Mouse (Mus musculus): ENCODE data around the gene Lpo. TPM values are rescaled to one million over a fixed set of nuclear protein-coding genes. Genes with fewer than 3 reads are reported as not detected.

Gene Lpo
- not detected in 2 replicates for polyA plus RNA-seq (2012)

DNA sequence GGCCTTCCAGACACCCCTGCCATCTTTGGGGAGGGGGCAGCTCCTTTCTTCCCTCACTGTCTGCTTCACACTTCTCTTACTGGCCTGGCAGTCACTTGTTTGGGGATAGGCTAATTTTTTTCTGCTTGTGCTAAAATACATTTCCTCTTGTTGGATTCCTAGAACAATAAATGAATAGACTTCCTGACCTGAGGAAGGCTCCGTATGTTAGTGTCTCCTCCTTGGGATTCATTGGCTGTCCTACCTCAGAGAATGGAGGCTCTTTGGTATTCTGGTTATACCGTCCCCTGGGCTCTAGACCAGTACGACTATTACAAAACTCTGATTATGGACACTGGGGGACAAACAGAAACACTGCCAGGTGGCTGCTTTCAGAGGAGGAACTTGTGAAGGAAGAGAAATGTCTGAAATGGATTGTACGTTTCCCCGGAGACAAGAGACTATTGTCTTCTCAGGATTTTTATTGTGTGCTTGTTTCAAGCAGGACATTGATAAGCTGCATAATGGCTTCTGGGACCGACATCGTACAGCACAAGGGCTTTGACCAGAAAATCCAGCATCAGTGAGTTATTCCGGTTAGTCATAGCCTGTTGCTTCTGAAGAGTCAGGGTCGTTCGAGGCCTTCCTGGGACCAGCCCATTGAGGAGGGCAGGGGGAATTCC lies at the start of gene Lpo:
Gene Lpo (minus strand): TSS at position 51 of the 662 bp plus-strand sequence.
- TF ChIP-seq GATA1 (IDR thresholded peaks at IDR 0.05; ENCODE audit: low read length): no peak

DNA sequence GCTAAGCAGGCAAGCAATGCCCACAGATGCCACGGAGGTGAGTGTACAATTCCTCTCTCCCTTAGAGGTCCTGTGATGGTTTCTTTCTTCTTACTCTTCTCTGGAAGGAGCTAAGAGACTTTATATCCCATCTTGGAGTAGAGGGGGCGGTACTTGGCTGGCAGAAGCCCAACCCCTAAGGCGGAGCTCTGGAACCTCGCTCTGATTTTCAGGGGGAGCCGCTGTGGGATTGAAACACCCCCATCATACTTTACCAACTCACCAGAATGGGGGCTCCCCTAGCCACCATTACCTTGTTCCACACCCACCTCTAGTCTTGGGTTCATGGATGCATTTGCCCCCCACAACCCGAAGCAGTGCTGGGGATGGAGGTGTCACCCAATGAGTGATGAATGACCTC lies 47.3 kb upstream of the Lpo start, which contains the start of gene Epx:
Gene Epx (minus strand): TSS at position 101 of the 400 bp plus-strand sequence.
- TF ChIP-seq GATA1 (IDR thresholded peaks at IDR 0.05; ENCODE audit: low read length): no peak

DNA sequence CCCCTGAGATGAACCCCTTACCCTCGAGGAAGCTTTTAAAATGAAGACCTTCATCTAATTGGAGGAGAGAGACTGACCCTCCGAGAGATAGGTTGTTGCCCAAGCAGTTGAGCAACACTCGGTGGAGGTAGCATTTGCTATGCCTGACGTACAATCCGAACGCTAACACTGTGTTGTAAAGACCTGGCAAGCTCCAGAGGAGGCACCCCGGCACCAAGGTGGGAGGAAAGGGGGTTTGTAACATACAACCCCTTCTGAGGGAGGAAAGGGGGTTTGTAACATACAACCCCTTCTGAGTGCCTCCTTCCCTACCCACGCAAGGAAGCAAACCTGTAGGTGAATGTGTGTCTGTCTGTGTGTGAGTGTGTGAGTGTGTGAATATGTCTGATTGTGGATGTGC lies 43.7 kb upstream of the Lpo start:
- no peak for TF ChIP-seq GATA1 (IDR thresholded peaks at IDR 0.05; ENCODE audit: low read length)

DNA sequence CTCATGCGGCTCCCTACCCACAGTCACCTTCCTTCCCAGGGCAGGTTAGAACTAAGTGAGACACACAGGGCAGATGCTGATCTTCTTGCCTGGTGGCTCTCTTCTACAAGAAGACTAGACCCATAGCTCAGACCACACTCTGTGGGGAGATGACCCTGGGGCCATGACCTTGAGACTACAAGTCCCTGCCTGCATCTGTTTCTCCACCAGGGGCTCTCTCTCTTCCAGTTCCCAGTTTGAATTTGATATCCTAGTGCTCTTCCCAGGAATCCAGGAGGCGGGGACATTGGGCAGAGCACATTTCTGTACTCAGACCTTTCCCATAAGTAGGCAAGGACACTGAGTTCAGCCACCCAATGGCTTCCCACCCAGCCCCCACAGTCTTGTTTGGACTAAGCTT lies 42.0 kb upstream of the Lpo start:
- no peak for TF ChIP-seq GATA1 (IDR thresholded peaks at IDR 0.05; ENCODE audit: low read length)

DNA sequence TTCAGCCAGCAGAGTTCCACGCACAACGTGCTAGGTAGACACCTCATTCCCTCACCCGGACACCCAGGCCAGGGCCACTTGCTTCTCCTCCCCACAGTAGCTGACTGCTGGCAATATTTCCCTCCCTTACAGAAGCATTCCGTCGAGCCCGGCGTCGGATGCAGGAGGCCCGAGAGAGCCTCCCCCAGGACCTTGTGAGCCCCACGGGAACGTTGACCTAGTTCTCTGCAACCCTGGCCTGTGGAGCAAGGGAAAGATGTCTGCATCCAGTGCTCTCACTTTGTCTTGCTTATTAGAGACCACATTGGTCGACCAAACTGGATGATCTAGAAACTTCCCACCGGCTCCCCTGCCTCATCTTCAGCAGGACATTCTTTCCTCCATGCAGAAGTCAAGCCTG lies 34.7 kb upstream of the Lpo start:
- no peak for TF ChIP-seq GATA1 (IDR thresholded peaks at IDR 0.05; ENCODE audit: low read length)

DNA sequence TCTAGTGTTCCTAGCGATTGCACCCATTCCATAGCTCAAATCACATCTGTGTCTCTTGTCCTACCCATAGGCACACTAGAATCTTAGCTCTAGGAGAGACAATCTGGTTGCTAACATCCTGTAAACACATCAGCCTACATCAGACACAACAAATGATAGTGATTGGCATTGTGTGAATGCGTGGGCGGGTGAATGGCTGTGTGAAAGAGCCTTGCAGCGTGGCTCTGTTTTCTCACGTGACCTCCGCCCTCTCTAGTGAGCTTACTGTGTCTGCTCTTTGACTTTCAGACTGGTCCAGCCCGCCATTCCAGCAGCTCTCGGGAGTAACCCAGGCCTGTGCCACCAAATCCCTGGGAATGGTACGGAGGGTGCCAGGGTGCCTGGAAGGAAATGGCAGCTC lies 32.3 kb upstream of the Lpo start:
- no peak for TF ChIP-seq GATA1 (IDR thresholded peaks at IDR 0.05; ENCODE audit: low read length)

DNA sequence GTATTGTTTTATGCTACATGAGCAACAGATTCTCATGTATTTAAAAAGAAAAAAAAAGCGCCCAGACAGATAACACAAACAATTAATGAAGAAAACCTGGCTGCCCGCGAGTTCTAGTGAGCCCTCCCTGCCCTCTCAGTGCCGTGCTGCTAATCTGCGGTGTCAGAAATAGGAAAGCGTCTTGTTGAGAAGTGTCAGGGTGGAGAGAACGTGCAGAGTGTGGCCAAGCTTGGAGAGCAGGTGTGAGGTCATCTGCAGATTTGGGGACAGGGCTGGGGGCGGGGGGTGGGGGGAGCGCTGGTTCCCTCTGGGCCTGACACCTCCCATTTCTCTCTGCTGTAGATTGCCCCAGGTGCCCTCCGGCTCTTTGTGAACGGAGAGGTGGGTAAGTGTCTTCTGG lies 31.2 kb upstream of the Lpo start:
- no peak for TF ChIP-seq GATA1 (IDR thresholded peaks at IDR 0.05; ENCODE audit: low read length)

DNA sequence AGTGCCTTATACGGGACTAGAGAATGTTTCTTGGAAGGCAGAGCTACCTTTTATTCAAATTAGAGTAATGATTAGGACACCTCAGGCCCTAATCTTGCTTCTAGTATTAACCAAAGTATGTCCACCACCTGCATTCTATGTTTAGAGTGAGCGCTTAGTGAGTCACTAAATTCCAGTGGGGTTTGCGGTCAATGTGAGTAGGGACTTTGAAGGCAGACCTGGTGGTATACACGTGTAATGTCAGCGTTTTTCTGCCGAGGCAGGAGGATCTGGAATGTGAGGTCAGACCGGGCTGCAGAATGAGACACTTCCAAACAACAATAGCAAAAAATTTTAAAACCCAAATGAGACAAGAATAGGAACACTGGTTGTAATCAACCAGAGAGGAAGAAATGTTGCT lies 26.5 kb upstream of the Lpo start:
- no peak for TF ChIP-seq GATA1 (IDR thresholded peaks at IDR 0.05; ENCODE audit: low read length)

DNA sequence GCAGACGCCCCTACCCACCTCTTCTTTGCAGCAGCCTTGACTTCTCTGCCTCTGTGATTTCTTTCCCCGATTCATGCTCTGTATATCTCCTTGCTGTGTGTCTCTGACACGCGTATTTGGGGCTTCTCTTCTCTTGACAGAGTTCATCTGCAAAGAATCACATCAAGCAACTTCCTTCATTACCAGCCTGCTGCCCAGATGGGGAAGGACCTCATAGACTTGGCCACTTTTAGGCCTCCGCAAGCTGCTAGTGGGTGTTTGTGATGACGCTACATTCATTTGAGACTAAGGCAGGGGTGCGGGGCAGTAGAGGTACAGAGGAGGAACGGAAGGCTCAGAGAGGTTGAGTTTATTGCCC lies 25.5 kb upstream of the Lpo start:
- no peak for TF ChIP-seq GATA1 (IDR thresholded peaks at IDR 0.05; ENCODE audit: low read length)

DNA sequence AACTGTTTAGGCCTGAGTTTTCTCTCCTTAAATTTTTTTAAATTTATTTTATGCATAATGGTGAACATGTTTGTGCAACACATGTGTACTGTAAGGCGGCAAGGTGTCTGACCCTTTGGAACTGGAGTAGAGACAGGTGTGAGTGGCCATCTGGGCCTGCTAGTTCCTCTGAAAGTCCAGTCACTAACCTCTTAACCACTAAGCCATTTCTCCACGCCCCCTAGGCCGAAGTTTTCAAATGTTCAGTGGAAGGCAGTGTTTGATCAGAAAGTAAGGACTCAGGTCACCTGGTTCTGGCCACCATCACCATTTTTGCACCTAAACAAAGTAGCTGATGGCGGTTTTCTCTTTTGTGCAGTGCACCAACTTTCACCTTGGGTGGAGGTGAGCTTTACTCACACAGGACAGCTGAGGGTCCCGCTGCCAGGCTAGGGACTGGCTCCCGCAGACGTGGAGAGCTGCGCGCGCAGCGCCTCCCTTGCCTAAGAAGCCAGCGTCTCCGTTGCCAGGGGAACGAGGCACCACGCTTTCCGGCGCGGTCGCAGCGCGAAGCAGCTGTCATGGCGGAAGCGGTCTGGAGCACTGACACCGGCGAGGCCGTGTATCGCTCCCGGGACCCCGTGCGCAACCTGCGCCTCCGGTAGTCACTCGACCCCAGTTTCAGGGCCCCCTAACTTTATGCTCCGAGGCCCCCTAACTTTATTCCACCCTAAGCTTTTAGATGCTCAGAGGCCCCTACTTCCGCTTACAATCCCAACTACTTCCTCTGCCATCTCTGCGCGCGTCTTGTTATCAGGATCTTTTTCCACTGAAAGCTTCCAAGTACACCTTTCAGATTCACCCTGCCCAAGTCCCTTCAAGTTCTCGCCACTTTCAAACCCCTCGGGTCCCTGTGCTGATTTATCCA lies 24.9 kb upstream of the Lpo start, which contains the start of gene Mks1:
Gene Mks1 (plus strand): TSS at position 526 of the 907 bp plus-strand sequence.
- no peak for TF ChIP-seq GATA1 (IDR thresholded peaks at IDR 0.05; ENCODE audit: low read length)

DNA sequence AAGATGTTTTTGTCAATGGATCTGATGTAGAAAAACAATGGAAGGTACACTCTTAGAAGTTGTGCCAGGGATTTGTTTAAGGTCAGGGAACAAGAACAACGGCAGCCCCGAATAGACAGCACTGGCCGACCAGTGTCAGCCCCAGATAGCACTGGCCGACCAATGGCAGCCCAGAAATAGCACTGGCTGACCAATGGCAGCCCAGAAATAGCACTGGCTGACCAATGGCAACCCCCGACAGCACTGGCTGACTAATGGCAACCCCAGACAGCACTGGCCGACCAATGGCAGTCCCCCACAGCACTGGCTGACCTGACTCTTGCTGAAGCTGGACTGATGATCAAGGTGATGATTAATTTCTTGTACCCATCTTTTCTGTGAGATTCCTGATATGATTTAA lies 19.8 kb upstream of the Lpo start:
- TF ChIP-seq GATA1 (IDR thresholded peaks at IDR 0.05; ENCODE audit: low read length): no peak

DNA sequence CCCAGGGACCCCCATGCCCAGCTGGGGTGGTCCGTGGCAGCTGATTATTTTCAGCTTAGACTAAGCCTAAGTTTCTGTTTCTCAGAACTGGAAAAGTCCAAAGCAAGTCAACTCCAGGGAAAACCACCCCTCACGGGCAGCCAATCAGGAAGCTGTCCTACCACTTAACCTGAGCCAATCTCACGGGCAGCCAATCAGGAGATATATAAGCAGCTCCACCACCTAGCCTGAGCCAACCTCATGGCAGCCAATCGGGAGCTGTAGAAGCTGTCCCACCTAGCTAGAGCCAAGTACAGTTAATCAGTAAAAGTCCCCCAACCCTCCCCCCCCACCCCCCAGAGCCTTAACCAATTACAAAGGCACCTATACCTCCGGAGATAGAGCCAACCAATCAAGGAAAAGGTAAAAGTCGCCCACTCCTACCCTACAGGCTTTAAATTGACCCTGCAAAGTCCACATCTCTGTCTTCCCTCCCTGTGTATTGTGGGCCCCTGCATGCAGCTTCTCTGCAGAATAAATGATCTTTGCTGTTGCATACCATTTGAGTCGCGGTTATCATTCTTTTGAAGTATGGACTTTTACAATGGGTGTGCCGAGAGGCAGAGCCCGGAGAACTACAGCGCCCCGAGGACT lies 19.0 kb upstream of the Lpo start:
- no peak for TF ChIP-seq GATA1 (IDR thresholded peaks at IDR 0.05; ENCODE audit: low read length)

DNA sequence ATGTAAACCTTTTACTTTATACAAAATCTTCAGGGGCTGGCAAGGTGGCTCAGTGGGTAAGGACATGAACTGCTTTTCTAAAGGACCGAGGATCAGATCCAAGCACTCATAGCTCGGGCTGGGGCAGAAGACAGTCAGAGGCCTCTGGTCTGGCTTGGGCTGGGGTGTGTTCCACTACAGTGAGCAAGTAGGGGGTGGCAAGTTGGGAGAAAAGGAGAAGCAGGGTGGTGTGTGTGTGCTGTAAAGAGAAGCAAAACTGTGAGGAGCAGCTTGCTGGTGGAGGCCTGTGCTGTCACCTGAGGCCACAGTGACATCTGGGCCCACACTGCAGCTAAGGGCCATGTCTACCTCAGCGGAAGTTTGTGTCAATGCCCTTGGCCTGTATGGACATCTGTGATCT lies 13.3 kb upstream of the Lpo start:
- TF ChIP-seq GATA1 (IDR thresholded peaks at IDR 0.05; ENCODE audit: low read length): no peak

DNA sequence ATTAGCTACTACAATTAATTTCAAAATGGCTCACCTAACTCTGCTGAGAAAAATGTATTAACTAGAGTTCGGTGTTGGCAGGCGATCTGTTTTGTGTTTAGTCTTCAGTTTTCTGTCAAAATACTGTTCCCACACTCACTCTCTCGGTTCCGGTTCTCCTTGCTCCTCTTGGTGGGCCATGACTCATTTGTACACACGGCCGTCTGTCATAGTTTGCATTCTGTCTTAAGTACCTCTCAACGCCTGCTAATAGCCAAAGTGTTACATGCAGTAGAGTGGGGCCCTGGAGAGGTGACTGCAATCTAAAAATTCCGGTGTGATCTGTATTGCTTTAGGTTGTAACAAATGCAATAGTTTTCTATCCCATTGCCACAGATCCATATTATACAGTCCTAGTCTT lies 12.6 kb upstream of the Lpo start:
- TF ChIP-seq GATA1 (IDR thresholded peaks at IDR 0.05; ENCODE audit: low read length): no peak

DNA sequence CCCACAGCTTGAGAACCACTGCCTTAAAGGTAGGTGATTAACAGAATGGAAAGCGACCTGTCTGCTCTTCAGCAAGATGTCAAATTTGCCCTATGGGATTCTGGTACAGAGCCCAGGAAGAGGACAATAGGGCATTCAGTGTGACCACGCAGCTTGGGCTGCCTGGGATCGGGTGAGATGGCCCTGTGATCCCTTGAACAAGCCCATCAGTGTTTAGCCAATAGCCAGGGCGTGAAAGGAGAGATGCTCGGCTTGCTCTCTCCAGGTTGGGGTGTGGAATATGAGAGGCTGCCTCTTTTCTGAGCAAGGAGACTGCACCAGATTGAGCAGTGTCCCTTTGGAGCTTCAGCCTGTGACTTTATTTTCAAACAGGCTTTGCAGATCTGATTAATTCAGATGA lies 6.6 kb downstream of the Lpo start:
- no peak for TF ChIP-seq GATA1 (IDR thresholded peaks at IDR 0.05; ENCODE audit: low read length)

DNA sequence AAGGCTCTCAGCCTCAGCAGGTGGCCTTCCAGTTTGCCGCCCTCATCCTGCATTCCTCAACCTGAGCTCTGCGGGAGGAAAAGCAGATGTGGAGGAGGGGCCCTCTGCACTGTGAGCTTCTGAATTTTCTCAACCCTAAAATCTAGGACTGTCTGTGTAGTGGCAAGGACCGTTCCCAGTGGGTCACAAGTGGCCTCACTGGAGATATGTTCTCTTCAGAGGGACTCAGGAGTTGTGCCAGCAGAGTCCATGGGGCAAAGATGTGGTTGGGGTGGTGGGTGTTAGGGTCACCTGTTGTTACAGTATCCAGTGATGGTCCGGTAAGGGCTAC lies 10.7 kb downstream of the Lpo start:
- no peak for TF ChIP-seq GATA1 (IDR thresholded peaks at IDR 0.05; ENCODE audit: low read length)

Data from G1E-ER4 (cell line).